Mouse (Mus musculus) liver (tissue): Measurements from ENCODE around the gene Mfsd5.

Experiments used
- DNase-seq: peaks from one replicate; pipeline ENCODE4 v3.0.0-alpha.2; 2020; ENCODE audit warnings: mixed read lengths

Mfsd5 gene

GRCm38 (mm10) chr15:102282463-102283292 is 3.4 kb downstream of the Mfsd5 start:
- DNase-seq: peak; percentile 47

DNA sequence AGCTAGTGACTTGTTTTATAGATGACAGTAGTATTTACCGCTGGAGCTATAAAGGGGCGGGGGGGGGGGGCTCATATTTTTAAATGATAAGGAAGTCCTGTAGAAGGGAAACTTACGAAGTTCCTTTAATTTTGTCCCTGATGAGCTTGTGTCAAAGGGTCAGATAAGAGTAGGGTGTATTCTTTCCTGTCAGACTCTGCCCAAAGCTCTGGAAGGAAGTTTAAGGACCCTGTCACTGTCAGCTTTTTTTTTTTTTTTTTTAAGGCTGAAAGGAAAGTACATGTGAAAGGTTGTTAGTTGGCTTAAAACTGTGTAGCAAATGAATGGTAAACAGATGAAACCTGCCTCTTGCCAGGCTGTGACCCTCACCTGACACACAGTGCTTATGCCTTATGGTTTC is 4.4 kb downstream of the Mfsd5 start:
- DNase-seq: no peak

DNA sequence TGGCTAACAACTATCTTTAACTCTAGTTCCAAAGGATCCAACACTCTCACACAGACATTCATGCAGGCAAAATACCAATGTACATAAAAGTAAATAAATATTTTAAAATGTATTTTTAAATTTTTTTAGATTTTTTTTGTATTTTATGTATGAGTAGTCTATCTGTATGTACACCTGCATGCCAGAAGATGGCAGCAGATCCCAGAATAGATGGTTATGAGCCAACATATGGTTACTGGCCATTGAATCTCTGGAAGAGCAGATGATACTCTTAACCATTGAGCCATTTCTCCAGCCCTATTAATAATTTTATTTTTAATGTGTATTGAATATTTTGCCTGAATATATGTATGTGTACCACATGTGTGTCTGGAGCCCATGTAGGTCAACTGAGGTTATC is 8.1 kb downstream of the Mfsd5 start:
- DNase-seq: peak; percentile 32

GRCm38 (mm10) chr15:102295633-102296367 is 16.5 kb downstream of the Mfsd5 start, which contains the start of gene Espl1:
Gene Espl1 (plus strand): TSS chr15:102296266.
- DNase-seq: peak; percentile 95

- DNase-seq: peak; percentile 29
Measured at GRCm38 (mm10) chr15:102296368-102297006, 17.2 kb downstream of the Mfsd5 start.

- DNase-seq: no peak
Measured at GRCm38 (mm10) chr15:102302542-102302941, 23.3 kb downstream of the Mfsd5 start.

DNA sequence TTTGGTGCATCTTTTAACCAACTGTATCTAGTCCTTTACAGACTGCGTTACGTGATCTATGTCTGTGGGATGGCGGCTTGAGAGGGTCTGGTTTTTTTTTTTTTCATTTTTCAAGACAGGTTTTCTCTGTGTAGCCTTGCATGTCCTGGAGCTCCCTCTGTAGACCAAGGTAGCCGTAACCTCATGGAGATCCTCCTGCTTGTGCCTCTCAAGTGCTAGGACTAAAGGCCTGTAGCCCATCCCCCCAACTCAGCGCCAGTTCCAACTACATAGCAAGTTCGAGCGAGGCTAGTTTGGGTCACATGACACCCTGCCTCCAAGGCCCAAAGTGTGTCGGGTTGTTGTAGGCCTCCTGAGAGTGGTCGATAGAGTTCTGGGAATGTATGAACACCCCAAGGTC is 29.5 kb downstream of the Mfsd5 start:
- DNase-seq: no peak

DNA sequence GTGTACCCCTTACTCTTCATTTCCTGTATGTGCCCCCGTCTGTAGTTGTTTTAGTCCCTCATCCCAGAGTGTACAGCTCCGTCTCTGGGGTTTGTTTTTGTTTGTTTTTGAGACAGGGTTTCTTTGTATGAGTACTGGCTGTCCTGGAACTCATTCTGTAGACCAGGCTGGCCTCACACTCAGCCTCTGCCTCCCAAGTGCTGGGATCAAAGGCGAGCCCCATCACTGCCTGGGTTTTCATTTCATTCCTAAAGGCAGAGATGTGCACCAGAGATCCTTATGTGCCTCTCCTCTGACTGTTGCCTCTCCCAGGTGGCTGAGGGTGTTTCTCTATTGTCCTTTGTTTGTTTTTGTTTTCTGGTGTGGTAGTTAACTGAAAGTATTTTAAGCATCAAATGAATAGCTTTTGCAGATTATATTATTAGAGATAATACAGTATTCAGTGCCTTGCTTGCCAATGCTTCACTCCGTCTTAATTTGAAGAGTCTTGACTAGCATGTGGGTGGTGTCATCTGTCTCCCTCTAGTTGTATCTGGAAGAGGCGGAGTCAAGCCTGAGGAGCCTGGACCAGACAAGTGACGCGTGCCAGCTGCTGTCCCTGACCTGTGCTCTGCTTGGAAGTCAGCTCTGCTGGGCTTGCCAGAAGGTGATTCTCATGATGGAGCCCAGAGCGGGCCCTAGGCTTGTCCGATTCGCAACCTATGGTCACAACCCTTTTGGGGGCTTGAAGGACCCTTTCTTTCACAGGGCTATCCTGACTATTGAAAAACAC is 31.0 kb downstream of the Mfsd5 start:
- DNase-seq: no peak

DNA sequence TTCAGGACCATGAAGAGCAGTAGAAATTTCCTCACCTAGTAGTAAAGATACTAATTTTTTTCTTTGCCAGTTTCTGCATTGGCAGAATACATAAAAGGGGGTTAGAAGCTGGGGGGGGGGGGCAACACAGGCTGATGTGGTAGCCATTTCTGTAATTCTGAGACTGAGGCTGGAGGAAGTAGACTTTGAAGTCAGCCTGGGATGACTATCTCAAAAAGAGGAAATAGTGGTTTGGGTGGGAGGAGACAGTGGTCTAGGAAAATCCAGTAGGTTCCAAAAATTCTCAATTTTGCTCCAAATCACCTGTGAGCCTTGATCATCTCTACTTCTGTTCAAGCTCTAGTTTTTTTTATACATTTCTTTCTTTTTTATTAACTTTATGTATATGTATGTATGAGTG is 32.2 kb downstream of the Mfsd5 start:
- DNase-seq: no peak

- no peak for DNase-seq
Measured at GRCm38 (mm10) chr15:102315292-102315691, 36.0 kb downstream of the Mfsd5 start.

DNA sequence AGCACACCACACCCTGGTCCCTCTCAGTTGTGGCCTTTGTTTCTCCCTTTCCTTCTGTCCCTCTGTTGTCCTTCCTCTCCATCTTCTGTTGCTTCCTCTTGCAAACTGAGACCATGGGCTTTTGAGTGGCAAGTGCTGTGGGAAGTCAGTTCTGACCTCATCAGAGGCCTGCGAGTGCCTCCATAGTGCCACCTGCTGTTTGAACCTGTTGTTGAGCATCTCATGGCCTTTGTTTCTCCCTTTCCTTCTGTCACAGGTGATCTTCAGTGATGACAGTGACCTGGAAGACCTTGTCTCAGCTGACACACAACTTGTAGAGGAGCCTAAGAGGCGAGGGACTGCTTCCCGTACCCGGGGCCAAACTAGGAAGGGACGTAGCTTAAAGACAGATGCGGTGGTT is 37.0 kb downstream of the Mfsd5 start:
- DNase-seq: peak; percentile 45

DNA sequence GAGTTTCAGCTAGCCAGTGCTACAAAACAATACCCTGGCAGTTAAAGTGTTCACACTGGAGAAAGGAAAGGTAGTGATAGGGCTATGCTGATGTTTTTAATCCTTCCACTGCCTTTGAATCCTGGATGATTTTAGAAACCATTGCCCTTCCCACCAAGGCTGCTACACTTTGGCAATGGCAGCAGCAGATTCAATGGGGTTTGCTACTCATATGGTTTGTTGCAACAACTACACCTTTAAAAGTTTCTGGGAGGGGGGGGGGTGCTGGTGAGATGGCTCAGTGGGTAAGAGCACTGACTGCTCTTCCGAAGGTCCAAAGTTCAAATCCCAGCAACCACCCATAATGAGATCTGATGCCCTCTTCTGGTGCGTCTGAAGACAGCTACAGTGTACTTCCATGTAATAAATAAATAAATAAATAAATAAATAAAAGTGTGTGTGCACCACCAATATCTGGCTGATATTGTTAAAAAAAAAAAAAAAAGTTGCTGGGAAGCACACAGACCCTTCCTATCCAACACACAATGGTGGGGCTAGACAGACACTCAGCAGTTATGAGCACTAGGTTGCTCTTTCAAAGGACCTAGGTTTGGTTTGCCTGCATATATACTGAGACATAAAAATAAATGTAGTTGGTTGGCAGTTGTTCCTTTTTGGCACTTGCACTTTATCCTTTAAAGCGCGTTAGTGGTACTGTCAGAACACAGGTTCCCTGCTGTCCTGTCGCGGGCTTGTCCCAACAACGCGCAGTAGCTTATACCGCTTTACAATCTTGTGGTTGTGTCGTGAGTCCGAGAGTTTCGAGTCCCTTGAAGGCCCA is 45.6 kb downstream of the Mfsd5 start:
- no peak for DNase-seq

GRCm38 (mm10) chr15:102326022-102326576 is 46.8 kb downstream of the Mfsd5 start, which contains the start of gene Pfdn5:
Gene Pfdn5 (plus strand): TSS chr15:102326116.
- peak; percentile 85 for DNase-seq

- DNase-seq: no peak
Measured at GRCm38 (mm10) chr15:102326892-102327291, 47.6 kb downstream of the Mfsd5 start.
